Mouse (Mus musculus) layer of hippocampus, adult 9-11 months (tissue): ENCODE measurements around the gene Mpst.

Experiments used
- DNase-seq: peaks from one replicate; pipeline ENCODE4 v3.0.0; 2022

Gene Mpst

GRCm38 (mm10) chr15:78437237-78438017, 31.2 kb downstream of the Mpst start:
- DNase-seq: no peak

GRCm38 (mm10) chr15:78438018-78438394, 31.8 kb downstream of the Mpst start:
- DNase-seq: no peak

GRCm38 (mm10) chr15:78438505-78438904, 32.3 kb downstream of the Mpst start:
- peak; percentile 26 for DNase-seq

- no peak for DNase-seq
These were observed 32.8 kb downstream of the Mpst start for GRCm38 (mm10) chr15:78438973-78439372.

- DNase-seq: no peak
These were observed 36.0 kb downstream of the Mpst start for GRCm38 (mm10) chr15:78442231-78442630.

GRCm38 (mm10) chr15:78443857-78444256, 37.6 kb downstream of the Mpst start:
- no peak for DNase-seq

GRCm38 (mm10) chr15:78447121-78447520, 40.9 kb downstream of the Mpst start:
- no peak for DNase-seq

- peak; percentile 91 for DNase-seq
These were observed 41.7 kb downstream of the Mpst start for GRCm38 (mm10) chr15:78447746-78448535.

GRCm38 (mm10) chr15:78449131-78449530, 42.9 kb downstream of the Mpst start:
- DNase-seq: no peak

GRCm38 (mm10) chr15:78449694-78450418, 43.6 kb downstream of the Mpst start:
- DNase-seq: no peak

- no peak for DNase-seq
These were observed 44.2 kb downstream of the Mpst start for GRCm38 (mm10) chr15:78450419-78450768.

- no peak for DNase-seq
These were observed 45.0 kb downstream of the Mpst start for GRCm38 (mm10) chr15:78451201-78451600.

- no peak for DNase-seq
These were observed 46.7 kb downstream of the Mpst start for GRCm38 (mm10) chr15:78452929-78453328.

GRCm38 (mm10) chr15:78455168-78455567, 49.0 kb downstream of the Mpst start:
- no peak for DNase-seq

GRCm38 (mm10) chr15:78456051-78456450, 49.8 kb downstream of the Mpst start:
- no peak for DNase-seq

GRCm38 (mm10) chr15:78457193-78457592, 51.0 kb downstream of the Mpst start:
- DNase-seq: no peak

- DNase-seq: no peak
These were observed 56.8 kb downstream of the Mpst start for GRCm38 (mm10) chr15:78462981-78463380.
